Mouse (Mus musculus): ENCODE results near the gene Serpina3a.

Serpina3a gene

DNA sequence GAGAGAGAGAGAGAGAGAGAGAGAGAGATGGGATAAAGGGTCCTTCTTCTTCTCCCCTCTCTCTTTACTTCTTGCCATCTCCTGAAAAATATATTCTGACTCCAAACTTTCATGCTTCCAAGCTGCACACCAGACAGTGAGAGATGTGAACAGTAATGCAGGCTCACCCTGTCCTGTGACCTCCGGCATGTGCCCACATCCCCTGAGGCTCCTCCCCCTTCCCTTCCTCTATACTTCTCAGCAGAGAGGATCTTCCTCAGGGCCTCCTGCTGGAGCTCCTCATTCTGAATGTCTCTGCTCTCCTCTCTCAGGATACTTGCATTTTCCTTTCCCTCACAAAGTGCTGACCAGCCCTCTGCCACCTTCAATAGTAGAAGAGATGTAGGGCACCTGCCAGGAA, 29.9 kb downstream of the Serpina3a start:
- DNase-seq (ENCODE audit: low spot score in 2 of 2), result no peak

DNA sequence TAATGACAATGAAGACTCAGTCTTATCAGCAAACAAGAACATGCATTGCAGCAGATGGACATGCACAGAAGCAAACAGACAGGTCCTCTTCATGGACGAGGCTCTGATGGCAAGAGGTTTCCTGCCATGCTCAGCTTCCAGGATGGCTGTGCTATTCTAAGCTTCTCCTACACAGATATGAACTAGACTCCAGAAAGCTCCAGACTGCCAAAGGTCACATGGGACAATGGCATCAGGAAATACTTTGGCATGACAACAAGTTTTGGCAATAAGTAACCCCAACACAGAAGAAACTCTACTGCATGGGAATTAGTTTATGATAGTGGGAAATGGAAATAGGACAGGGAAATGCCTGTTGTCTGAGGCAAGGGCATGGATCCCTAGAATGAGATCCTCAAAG, 30.8 kb downstream of the Serpina3a start:
- no peak for DNase-seq (ENCODE audit: low spot score in 2 of 2)

DNA sequence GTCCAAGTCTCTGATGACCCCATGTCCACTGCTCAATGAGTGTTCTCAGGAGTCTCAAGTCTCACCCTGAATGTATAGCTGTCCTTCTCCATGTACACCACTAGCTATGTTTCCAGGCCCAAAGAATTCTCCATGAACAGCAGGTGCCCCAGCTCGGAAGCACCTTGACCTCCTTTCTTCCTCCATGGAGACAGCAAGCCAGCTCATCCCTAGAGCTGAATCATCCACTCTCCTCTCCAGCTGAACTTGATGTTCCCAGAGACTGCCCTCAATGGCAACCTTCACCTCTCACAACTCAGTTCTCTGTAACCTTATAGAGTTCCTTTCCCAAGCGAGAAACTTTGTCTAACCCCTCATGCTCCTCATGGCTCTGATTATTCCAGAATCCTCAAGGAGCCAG, 33.0 kb downstream of the Serpina3a start:
- no peak for DNase-seq (ENCODE audit: low spot score in 2 of 2)

DNA sequence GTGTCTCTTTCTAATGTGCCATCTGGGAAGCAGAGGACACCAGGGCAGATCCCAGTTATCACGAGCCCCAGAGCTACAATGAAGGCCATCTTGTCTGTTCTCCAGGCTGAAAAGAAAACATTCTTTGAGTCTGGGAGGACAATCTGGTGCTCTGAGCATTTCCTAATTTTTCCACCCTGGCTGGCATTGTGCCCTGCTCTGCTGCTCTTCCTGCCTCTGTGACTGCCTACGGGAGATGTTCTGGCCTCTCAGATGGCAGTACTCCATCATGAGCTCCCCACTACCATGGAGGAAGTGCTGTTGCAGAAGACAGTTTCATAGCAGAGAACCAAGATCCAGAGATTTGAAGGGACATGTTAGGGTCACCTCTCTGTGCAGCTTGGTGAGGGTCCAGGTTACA, 39.5 kb downstream of the Serpina3a start:
- no peak for DNase-seq (ENCODE audit: low spot score in 2 of 2)

DNA sequence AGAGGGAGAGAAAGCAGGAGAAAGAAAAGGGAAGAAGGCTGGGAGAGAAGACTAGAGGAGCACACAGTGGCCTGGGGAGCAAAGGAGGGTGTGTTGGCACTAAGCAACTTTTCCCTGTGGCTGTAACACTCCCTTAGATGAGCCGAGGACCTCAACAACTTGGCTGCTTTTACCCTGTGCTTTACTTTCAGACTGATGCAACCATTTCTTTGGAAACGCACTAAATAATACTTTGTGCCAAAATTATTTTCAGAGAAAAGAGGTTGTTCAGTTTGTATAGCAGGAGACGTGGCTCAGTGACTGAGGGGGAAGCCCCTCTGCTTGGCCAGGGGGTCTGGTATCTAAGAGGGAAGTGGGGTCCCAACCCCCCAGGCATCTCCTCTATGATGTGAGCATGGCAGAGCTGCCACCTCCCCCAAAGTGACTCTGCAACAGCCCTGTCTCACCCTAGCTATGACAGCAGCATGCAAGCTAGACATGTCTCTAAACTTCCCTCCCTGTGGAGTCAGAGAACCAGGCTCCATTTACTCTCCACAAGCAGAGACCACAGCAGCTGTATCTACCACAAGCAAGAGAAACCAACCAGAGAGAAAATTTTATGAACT, 40.6 kb downstream of the Serpina3a start:
- no peak for DNase-seq (ENCODE audit: low spot score in 2 of 2)

DNA sequence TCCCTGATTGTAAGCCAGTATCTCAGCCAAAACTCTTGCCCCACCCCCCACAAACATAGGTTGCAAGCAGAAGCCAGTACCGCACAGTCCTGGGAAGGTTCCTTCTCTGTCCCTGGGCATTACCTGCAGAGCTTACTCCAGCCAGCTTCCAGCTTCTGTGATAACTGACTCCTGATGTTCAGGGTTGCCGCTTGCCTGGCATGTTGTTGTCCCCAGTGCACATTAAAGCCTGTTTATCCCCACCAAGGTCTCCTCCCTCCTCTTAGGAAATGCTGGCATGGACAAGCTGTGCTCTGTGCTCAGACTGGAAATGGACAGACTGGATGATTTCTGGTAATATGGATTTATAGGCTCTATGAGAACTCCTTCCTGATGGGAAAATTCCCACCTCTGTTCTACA, 41.1 kb downstream of the Serpina3a start, which contains the start of gene Serpina3c:
Serpina3c (minus strand) TSS at position 215 of the 400 bp plus-strand sequence.
- DNase-seq (ENCODE audit: low spot score in 2 of 2), result no peak

Data from right cerebral cortex, postnatal 10 days (tissue).